Mouse (Mus musculus): ENCODE results near the gene Hint3. TPM values are rescaled to one million over a fixed set of nuclear protein-coding genes. Genes with fewer than 3 reads are reported as not detected.

Hint3 gene
- total and polyA plus RNA-seq, 3 experiments = 6.4 to 7.7 TPM; not detected in 1

DNA sequence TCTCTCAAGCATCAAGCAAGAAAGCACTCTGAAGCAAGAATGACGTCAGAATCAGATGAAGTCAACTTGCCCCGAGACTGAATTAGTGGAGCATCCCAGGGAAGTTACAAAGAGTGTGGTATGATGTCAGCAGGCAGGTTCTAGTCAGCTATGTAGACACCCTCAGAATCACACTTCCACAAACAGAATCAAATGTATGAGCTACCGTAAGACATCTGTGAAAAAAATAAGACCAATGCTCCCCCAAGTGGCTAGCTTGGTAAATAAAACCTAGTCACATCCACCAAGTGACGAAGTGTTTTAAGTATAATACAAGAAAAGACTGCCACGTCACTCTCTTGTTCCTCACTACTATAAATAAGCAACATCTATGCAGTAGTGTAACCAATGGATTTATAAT lies 42.4 kb downstream of the Hint3 start:
- H3K4me1 ChIP-seq (ENCODE audit: control insufficient read depth in 1 of 2, insufficient read depth in 2 of 2, low read length in 2 of 2) = 0 out of 4 replicates have a peak, but pooled peaks cover 0 to 5% of the 10 kb centered on the region in 2 experiments
- H3K36me3 ChIP-seq (ENCODE audit: control insufficient read depth in 1 of 2, insufficient read depth in 2 of 2, low read length in 2 of 2) = peaks cover 6 to 27% of the 10 kb centered on the region in 2 experiments
- peak; percentile 50 for DNase-seq (ENCODE audit: low read depth, low spot score)
- H3K9me3 ChIP-seq (replicated peaks; ENCODE audit: insufficient read depth, low read length) = no peaks in the 10 kb centered on the region
- H3K27ac ChIP-seq (ENCODE audit: control insufficient read depth, low read depth, low read length) = no peak overlapping the region
- H3K4me3 ChIP-seq (ENCODE audit: control insufficient read depth in 1 of 2, insufficient read depth in 1 of 2, low read depth in 2 of 2, low read length in 2 of 2) = no peak overlapping the region
- no peak overlapping the region for H3K9ac ChIP-seq (ENCODE audit: control insufficient read depth, low read depth, low read length, poor library complexity, severe bottlenecking)
- no peak for TF ChIP-seq UBTF (IDR thresholded peaks at IDR 0.05; ENCODE audit: borderline replicate concordance, insufficient read depth, low read depth, low read length)
- TF ChIP-seq ZKSCAN1 (IDR thresholded peaks at IDR 0.05; ENCODE audit: low read depth, low read length) = no peak
- 0 out of 2 replicates have a peak, but pooled peaks have one; percentile 16 for TF ChIP-seq ZC3H11A (IDR thresholded peaks at IDR 0.05; ENCODE audit: low read depth, low read length)
- peak; percentile 47 for TF ChIP-seq RAD21 (IDR thresholded peaks at IDR 0.05; ENCODE audit: low read depth, low read length)
- no peak for TF ChIP-seq MEF2A (IDR thresholded peaks at IDR 0.05; ENCODE audit: extremely low read depth, insufficient replicate concordance, low read depth, low read length, poor library complexity, severe bottlenecking)
- no peak for TF ChIP-seq TCF12 (IDR thresholded peaks at IDR 0.05; ENCODE audit: low read depth, low read length)
- peak in 2 of 3 experiments; percentile 21 to 49; a peak in 2 of 6 replicates for TF ChIP-seq CTCF (IDR thresholded peaks at IDR 0.05 in 2 of 3, conservative IDR thresholded peaks at IDR 0.05 in 1 of 3; ENCODE audit: control insufficient read depth in 1 of 3, insufficient read depth in 1 of 3, low read depth in 2 of 3, low read length in 3 of 3, poor library complexity in 1 of 3, severe bottlenecking in 1 of 3)
- peak; percentile 36; the same call in 1 of the 2 replicates for TF ChIP-seq ZNF384 (IDR thresholded peaks at IDR 0.05; ENCODE audit: low read depth, low read length)
- TF ChIP-seq POLR2AphosphoS5 (IDR thresholded peaks at IDR 0.05; ENCODE audit: borderline replicate concordance, low read depth, low read length) = no peak
- TF ChIP-seq EP300 (IDR thresholded peaks at IDR 0.05; ENCODE audit: low read depth in 1 of 2, low read length in 2 of 2) = no peak
- TF ChIP-seq GATA1 (IDR thresholded peaks at IDR 0.05; ENCODE audit: low read depth, low read length) = no peak
- TF ChIP-seq SMC3 (IDR thresholded peaks at IDR 0.05; ENCODE audit: low read depth, low read length) = peak; percentile 35
- no peak for TF ChIP-seq RCOR1 (IDR thresholded peaks at IDR 0.05; ENCODE audit: low read depth, low read length)
- TF ChIP-seq TBP (IDR thresholded peaks at IDR 0.05; ENCODE audit: low read depth, low read length) = no peak
- no peak for TF ChIP-seq MYC (IDR thresholded peaks at IDR 0.05; ENCODE audit: low read depth, low read length)
- TF ChIP-seq USF2 (IDR thresholded peaks at IDR 0.05; ENCODE audit: borderline replicate concordance in 1 of 2, insufficient read depth in 1 of 2, low read depth in 1 of 2, low read length in 2 of 2) = no peak
- H3K27me3 ChIP-seq (ENCODE audit: control insufficient read depth in 1 of 2, insufficient read depth in 2 of 2, low read length in 2 of 2) = no peaks in the 10 kb centered on the region
- no peaks in the 10 kb centered on the region for H3K79me2 ChIP-seq (ENCODE audit: control insufficient read depth, insufficient read depth, low read length, poor library complexity)

- H3K27ac ChIP-seq (ENCODE audit: control insufficient read depth, low read depth, low read length) = no peak overlapping the region
- peak; percentile 73 for DNase-seq (ENCODE audit: low read depth, low spot score)
- H3K79me2 ChIP-seq (ENCODE audit: control insufficient read depth, insufficient read depth, low read length, poor library complexity) = no peaks in the 10 kb centered on the region
- H3K9me3 ChIP-seq (replicated peaks; ENCODE audit: insufficient read depth, low read length) = no peaks in the 10 kb centered on the region
- no peaks in the 10 kb centered on the region for H3K27me3 ChIP-seq (ENCODE audit: control insufficient read depth in 1 of 2, insufficient read depth in 2 of 2, low read length in 2 of 2)
- no peak overlapping the region for H3K9ac ChIP-seq (ENCODE audit: control insufficient read depth, low read depth, low read length, poor library complexity, severe bottlenecking)
- H3K36me3 ChIP-seq (ENCODE audit: control insufficient read depth in 1 of 2, insufficient read depth in 2 of 2, low read length in 2 of 2) = peaks cover 6 to 20% of the 10 kb centered on the region in 2 experiments
- TF ChIP-seq TCF12 (IDR thresholded peaks at IDR 0.05; ENCODE audit: low read depth, low read length) (peak; percentile 45; the same call in 1 of the 2 replicates), UBTF (IDR thresholded peaks at IDR 0.05; ENCODE audit: borderline replicate concordance, insufficient read depth, low read depth, low read length) (no peak), RAD21 (IDR thresholded peaks at IDR 0.05; ENCODE audit: low read depth, low read length) (no peak), SMC3 (IDR thresholded peaks at IDR 0.05; ENCODE audit: low read depth, low read length) (no peak), KAT2A (conservative IDR thresholded peaks at IDR 0.05; ENCODE audit: low read depth, low read length) (no peak), ZKSCAN1 (IDR thresholded peaks at IDR 0.05; ENCODE audit: low read depth, low read length) (no peak), RCOR1 (IDR thresholded peaks at IDR 0.05; ENCODE audit: low read depth, low read length) (no peak), USF1 (IDR thresholded peaks at IDR 0.05; ENCODE audit: low read depth, low read length) (no peak), POLR2AphosphoS5 (IDR thresholded peaks at IDR 0.05; ENCODE audit: borderline replicate concordance, low read depth, low read length) (no peak), EP300 (IDR thresholded peaks at IDR 0.05; ENCODE audit: low read depth in 1 of 2, low read length in 2 of 2) (peak; percentile 62 to 68), E2F4 (IDR thresholded peaks at IDR 0.05; ENCODE audit: borderline replicate concordance, low read depth, low read length) (no peak), ELF1 (IDR thresholded peaks at IDR 0.05; ENCODE audit: low read depth, low read length) (no peak), NELFE (IDR thresholded peaks at IDR 0.05; ENCODE audit: low read depth, low read length) (no peak), TAL1 (IDR thresholded peaks at IDR 0.05; ENCODE audit: low read length) (peak; percentile 70), NRF1 (IDR thresholded peaks at IDR 0.05; ENCODE audit: insufficient read depth, low read depth, low read length, poor library complexity, severe bottlenecking) (no peak), GATA1 (IDR thresholded peaks at IDR 0.05; ENCODE audit: low read depth, low read length) (peak; percentile 78), SIN3A (IDR thresholded peaks at IDR 0.05; ENCODE audit: low read length) (0 out of 2 replicates have a peak, but pooled peaks have one; percentile 15), HCFC1 (IDR thresholded peaks at IDR 0.05; ENCODE audit: low read depth, low read length) (no peak)
- H3K4me3 ChIP-seq (ENCODE audit: control insufficient read depth in 1 of 2, insufficient read depth in 1 of 2, low read depth in 2 of 2, low read length in 2 of 2) = no peak overlapping the region
- H3K4me1 ChIP-seq (ENCODE audit: control insufficient read depth in 1 of 2, insufficient read depth in 2 of 2, low read length in 2 of 2) = 0 out of 4 replicates have a peak, but pooled peaks cover 0 to 5% of the 10 kb centered on the region in 2 experiments
These were observed 43.7 kb downstream of the Hint3 start for GRCm38 (mm10) chr10:30585691-30586090.
